Mouse (Mus musculus) CD8-positive naive resting alpha-beta T cell, adult 2 months (primary cell): ENCODE measurements at regions not wholly inside any gene's neighbourhood (a gene's known extent, or its start where the extent isn't known, plus 50 kb on each side); places are given as distances from the start of the nearest gene placed in this dataset.

ENCODE experiments used
- DNase-seq, 2 experiments: peaks; one replicate each; pipeline ENCODE4 v3.0.0; 2022; ENCODE audit warnings: low read depth in 2 of 2, low spot score in 2 of 2

DNA sequence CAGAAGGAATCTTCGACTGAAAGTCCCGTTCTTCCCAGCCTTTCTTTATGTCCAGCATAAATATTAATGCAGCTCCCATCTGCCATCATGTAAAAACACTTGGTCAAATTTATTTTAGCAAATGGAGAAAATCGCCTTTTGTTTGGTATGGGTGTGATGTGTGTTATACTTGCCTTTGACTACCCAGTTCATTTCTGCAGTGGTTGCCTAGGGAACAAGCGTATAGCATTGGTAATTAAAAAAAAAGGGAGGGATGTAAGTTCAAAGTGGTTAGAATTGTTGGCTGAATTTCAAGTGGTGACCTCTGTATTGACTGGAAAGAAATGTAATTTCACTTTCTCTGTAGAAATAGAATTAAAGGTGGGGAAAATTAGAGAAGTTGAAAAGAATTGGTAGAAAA lies 75.6 kb upstream of the Lcorl start:
- DNase-seq = no peak

DNA sequence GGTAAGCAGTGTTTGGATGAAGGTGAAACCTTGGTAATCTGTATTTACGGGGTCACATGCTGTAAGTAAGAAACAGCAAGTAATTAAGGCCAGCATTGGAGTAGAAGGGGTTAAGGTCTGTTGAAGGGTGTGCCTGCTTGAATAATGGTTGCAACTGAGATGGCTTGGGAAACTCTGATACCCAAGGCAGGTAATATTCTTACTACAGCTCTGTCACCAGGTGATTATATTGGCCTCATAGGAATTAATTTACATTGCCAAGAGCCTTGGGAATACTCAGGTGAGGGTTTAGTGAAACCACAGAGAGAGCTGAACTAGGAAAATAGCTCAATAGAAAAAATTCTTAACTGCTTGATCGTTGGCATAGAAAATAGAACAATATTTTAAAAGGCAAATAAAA lies 73.8 kb upstream of the Lcorl start:
- no peak for DNase-seq

DNA sequence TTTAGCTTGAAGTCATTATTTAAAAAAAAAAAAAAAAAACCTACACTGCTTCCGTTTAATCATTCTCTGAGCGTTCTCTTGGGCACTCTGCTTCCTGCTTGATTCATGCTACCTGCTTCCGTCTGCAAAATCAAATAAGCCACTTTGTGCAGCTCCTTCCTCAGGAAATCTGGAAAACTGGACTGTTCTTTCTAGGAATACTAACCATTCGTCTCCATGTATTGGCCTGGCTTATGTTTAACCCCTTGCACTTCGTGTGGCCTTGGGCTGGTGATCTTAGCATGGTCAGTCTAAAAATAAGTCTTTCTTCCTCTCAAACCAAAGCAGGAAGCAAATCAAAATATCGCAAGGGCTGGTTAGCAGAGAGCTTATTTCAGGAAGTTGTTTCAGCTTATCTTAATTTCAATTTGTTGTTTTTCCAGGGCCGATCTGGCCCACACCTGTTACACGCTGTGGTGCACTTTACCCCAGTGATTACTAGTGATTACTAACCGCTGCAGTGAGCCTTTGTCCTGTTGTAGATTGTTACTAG lies 68.5 kb upstream of the Lcorl start:
- peak in 1 of 2 experiments; percentile 1 for DNase-seq

DNA sequence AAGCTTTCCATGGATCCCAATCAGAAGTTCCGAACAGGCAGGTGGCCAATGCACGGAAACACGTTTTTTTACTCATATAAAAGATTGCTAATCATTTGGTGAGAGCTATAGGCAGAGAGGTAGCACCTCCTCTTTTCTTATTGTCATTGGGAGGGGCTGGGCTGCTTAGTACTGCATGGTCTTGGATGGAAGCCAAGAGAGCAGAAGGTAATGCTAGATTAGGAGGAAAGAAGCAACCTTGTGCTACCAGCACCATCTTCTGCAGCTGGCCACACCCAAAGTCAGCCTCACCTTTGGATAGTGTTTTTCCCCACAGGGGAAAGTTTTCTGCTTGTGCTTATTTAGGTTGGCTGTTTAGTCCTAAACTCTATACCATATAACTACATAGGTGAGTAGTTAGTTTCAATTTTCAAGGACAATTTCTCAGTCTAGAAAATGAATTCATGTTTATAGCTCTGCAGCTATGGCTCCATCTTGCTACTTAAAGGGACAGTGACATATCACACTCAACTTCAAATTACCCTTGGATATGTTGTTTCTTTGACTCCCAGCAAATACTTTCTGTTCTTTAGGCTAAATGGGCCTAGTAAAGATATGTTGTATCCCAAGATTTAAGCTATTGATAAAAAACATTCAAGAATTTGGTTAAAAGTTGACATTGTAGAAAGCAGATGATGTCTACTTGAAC lies 66.6 kb upstream of the Lcorl start:
- DNase-seq = no peak
